ENCODE assay signal across 9 mouse cellular contexts in the genomic region with DNA sequence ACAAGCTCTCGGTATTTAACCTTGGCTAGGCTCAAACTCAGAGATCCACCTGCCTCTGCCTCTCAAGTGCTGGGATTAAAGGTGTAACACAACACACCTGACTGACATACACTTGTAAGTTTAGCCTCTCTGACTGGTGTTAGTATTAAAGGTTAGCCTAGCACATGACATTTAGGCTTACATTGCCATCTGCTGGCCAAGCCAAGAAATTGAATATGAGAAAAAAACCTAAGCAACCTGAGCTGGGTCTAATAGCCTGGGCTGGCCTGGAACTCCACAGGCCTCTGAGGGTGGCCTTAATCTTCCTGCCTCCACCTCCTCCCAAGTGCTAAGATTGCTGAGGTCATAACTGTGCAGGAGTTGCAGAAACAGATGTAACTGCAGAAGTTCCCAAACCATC. TPM values are rescaled to one million over a fixed set of nuclear protein-coding genes. Genes with fewer than 3 reads are reported as not detected.
DNase-seq lines count a peak whose midpoint lies in the region; ATAC-seq lines count a peak whose summit lies in the region.
"Had no signal": no experiment of that assay in that cellular context is flagged by ENCODE, and none has a peak within 500 bp of the region (broad histone marks: within the 10 kb centered on the region; RNA-seq: fewer than 3 reads in every experiment).

No protein-coding gene starts in this region.

- H3K27me3 ChIP-seq in forebrain, embryonic 12.5 days, result no peaks in the 10 kb centered on the region
- no peaks in the 10 kb centered on the region for H3K27me3 ChIP-seq in intestine, embryonic 16.5 days (replicated peaks; ENCODE audit: control insufficient read depth, insufficient read depth, low read length)
- H3K27me3 ChIP-seq in liver, embryonic 16.5 days (ENCODE audit: control insufficient read depth, insufficient read depth, low read depth, low read length), result no peaks in the 10 kb centered on the region
- H3K27me3 ChIP-seq in neural tube, embryonic 11.5 days (ENCODE audit: control insufficient read depth, insufficient read depth, low read length), result no peaks in the 10 kb centered on the region

- H3K4me2 ChIP-seq in forebrain, embryonic 12.5 days, result no peak overlapping the region
- no peak overlapping the region for H3K4me2 ChIP-seq in intestine, embryonic 16.5 days (ENCODE audit: low read depth, low read length)
- no peak overlapping the region for H3K4me2 ChIP-seq in liver, embryonic 16.5 days (ENCODE audit: low read depth, low read length)
- no peak overlapping the region for H3K4me2 ChIP-seq in neural tube, embryonic 11.5 days (ENCODE audit: low read depth)

- DNase-seq in urinary bladder, postnatal 25 days (ENCODE audit: low spot score), result peak; percentile 36
- DNase-seq in urinary bladder, postnatal 4 days (ENCODE audit: low spot score in 2 of 2), result no peak
- peak; percentile 36 for DNase-seq in c-Kit-positive CD71-negative TER-119-negative erythroid progenitor cells, embryonic 14.5 days (ENCODE audit: low read depth)
- DNase-seq in neural tube, embryonic 11.5 days (ENCODE audit: low spot score), result peak; percentile 55
- DNase-seq in ovary, postnatal 10 days (ENCODE audit: low spot score), result no peak

- peaks cover 22% of the 10 kb centered on the region for H3K4me1 ChIP-seq in forebrain, embryonic 12.5 days
- H3K4me1 ChIP-seq in intestine, embryonic 16.5 days (ENCODE audit: control insufficient read depth, insufficient read depth, low read length), result no peaks in the 10 kb centered on the region
- H3K4me1 ChIP-seq in liver, embryonic 16.5 days (ENCODE audit: control insufficient read depth, low read depth, low read length), result peaks cover 13% of the 10 kb centered on the region
- H3K4me1 ChIP-seq in neural tube, embryonic 11.5 days (ENCODE audit: control insufficient read depth, insufficient read depth, low read length), result peaks cover 10% of the 10 kb centered on the region

- no peak overlapping the region for H3K4me3 ChIP-seq in forebrain, embryonic 12.5 days (replicated peaks)
- H3K4me3 ChIP-seq in intestine, embryonic 16.5 days (ENCODE audit: low read length), result no peak overlapping the region
- H3K4me3 ChIP-seq in liver, embryonic 16.5 days (ENCODE audit: low read depth, low read length), result no peak overlapping the region
- H3K4me3 ChIP-seq in neural tube, embryonic 11.5 days (ENCODE audit: low read depth, low read length), result no peak overlapping the region

- peak; percentile 68 for ATAC-seq in forebrain, embryonic 12.5 days (ENCODE audit: low FRiP score)
- ATAC-seq in intestine, embryonic 16.5 days, result peak; percentile 54
- peak; percentile 28; the same call in 1 of the 2 replicates for ATAC-seq in liver, embryonic 16.5 days (ENCODE audit: low read depth)
- peak; percentile 70 for ATAC-seq in neural tube, embryonic 11.5 days (ENCODE audit: insufficient read depth, low FRiP score, low TSS enrichment)

- no peak overlapping the region for H3K9ac ChIP-seq in forebrain, embryonic 12.5 days
- no peak overlapping the region for H3K9ac ChIP-seq in intestine, embryonic 16.5 days (ENCODE audit: low read depth, low read length)
- H3K9ac ChIP-seq in liver, embryonic 16.5 days (ENCODE audit: low read depth, low read length), result no peak overlapping the region
- H3K9ac ChIP-seq in neural tube, embryonic 11.5 days (ENCODE audit: low read length), result no peak overlapping the region

- peaks cover 9% of the 10 kb centered on the region for H3K36me3 ChIP-seq in forebrain, embryonic 12.5 days (replicated peaks)
- no peaks in the 10 kb centered on the region for H3K36me3 ChIP-seq in intestine, embryonic 16.5 days (ENCODE audit: control insufficient read depth, insufficient read depth, low read length)
- no peaks in the 10 kb centered on the region for H3K36me3 ChIP-seq in liver, embryonic 16.5 days (ENCODE audit: control insufficient read depth, insufficient read depth)
- H3K36me3 ChIP-seq in neural tube, embryonic 11.5 days (ENCODE audit: control insufficient read depth, insufficient read depth, low read length), result no peaks in the 10 kb centered on the region

- 57% methylated on average over 1 of the region's 1 CpGs for WGBS in forebrain, embryonic 12.5 days
- WGBS in intestine, embryonic 16.5 days, result 46% methylated on average over 1 of the region's 1 CpGs
- WGBS in liver, embryonic 16.5 days (ENCODE audit: insufficient replicate concordance), result 35% methylated on average over 1 of the region's 1 CpGs
- WGBS in neural tube, embryonic 11.5 days, result 55% methylated on average over 1 of the region's 1 CpGs

- no peak overlapping the region for H3K27ac ChIP-seq in forebrain, embryonic 12.5 days
- H3K27ac ChIP-seq in intestine, embryonic 16.5 days (ENCODE audit: low read length), result no peak overlapping the region
- H3K27ac ChIP-seq in liver, embryonic 16.5 days (ENCODE audit: low read length), result 0 out of 2 replicates have a peak overlapping the region, but pooled peaks have one; percentile 32
- H3K27ac ChIP-seq in neural tube, embryonic 11.5 days (ENCODE audit: low read depth, low read length), result no peak overlapping the region

- H3K9me3 ChIP-seq in forebrain, embryonic 12.5 days, result no peaks in the 10 kb centered on the region
- no peaks in the 10 kb centered on the region for H3K9me3 ChIP-seq in intestine, embryonic 16.5 days (ENCODE audit: control insufficient read depth, low read length)
- no peaks in the 10 kb centered on the region for H3K9me3 ChIP-seq in liver, embryonic 16.5 days (replicated peaks; ENCODE audit: control insufficient read depth, low read length)
- H3K9me3 ChIP-seq in neural tube, embryonic 11.5 days (ENCODE audit: control insufficient read depth, low read length), result no peaks in the 10 kb centered on the region

RNA-seq across cellular contexts. Expression of a gene that starts 30.4 kb away (rescaled TPM):
- polyA plus RNA-seq in forebrain, embryonic 12.5 days (2016; fragmentation: Nextera tagmentation; extraction: Ambion mirVana), result not detected in 2 replicates
- polyA plus RNA-seq in intestine, embryonic 16.5 days (2015; fragmentation: Nextera tagmentation; extraction: Ambion mirVana), result not detected in 2 replicates
- polyA plus RNA-seq in liver, embryonic 16.5 days (2015; fragmentation: Nextera tagmentation; extraction: Ambion mirVana), result not detected in 2 replicates
- polyA plus RNA-seq in neural tube, embryonic 11.5 days (2014; fragmentation: Nextera tagmentation; extraction: Ambion mirVana), result not detected in 2 replicates
- polyA plus RNA-seq: gonadal fat pad, adult 2 months had no signal

RNA-seq across cellular contexts. Expression of a gene that starts 43.1 kb away (rescaled TPM):
- polyA plus RNA-seq in forebrain, embryonic 12.5 days (2016; fragmentation: Nextera tagmentation; extraction: Ambion mirVana), result 73.3 and 76.3 TPM in 2 replicates
- polyA plus RNA-seq in intestine, embryonic 16.5 days (2015; fragmentation: Nextera tagmentation; extraction: Ambion mirVana), result 30.9 and 37.3 TPM in 2 replicates
- 20.8 and 23.7 TPM in 2 replicates for polyA plus RNA-seq in liver, embryonic 16.5 days (2015; fragmentation: Nextera tagmentation; extraction: Ambion mirVana)
- 55.5 and 62.7 TPM in 2 replicates for polyA plus RNA-seq in neural tube, embryonic 11.5 days (2014; fragmentation: Nextera tagmentation; extraction: Ambion mirVana)

Comparison
In these comparisons a context has a peak if more than half of its experiments do, and no peak if none do; other contexts are left out.
1. DNase-seq: peak in urinary bladder, postnatal 25 days (single experiment), c-Kit-positive CD71-negative TER-119-negative erythroid progenitor cells, embryonic 14.5 days (single experiment) and neural tube, embryonic 11.5 days (single experiment); none in urinary bladder, postnatal 4 days (0 of 2) and ovary, postnatal 10 days (single experiment).
2. Peak in every context shown above with its lines, with median percentiles within 50 percentile points of each other: ATAC-seq.